Mouse (Mus musculus) small intestine, adult 2 months (tissue): ENCODE data around the gene Fndc3b. TPM values are rescaled to one million over a fixed set of nuclear protein-coding genes. Genes with fewer than 3 reads are reported as not detected.
A peak's percentile ranks its signal among the peaks of the same experiment; 100 is the strongest.

Experiments used
- H3K27ac ChIP-seq: fragments of 200-500 bp; 2 replicates; pipeline ENCODE4 v1.5.1; 2012; ENCODE audit warnings: low read depth, low read length, control low read depth, inconsistent platforms; ENCODE audit not compliant: insufficient read depth
- H3K27me3 ChIP-seq: fragments of 200-500 bp; 2 replicates; pipeline ENCODE4 v1.6.1; 2012; ENCODE audit warnings: mild to moderate bottlenecking, moderate library complexity, low read length, inconsistent platforms; ENCODE audit not compliant: control insufficient read depth, insufficient read depth
- H3K36me3 ChIP-seq: fragments of 200-500 bp; 2 replicates; pipeline ENCODE4 v1.6.1; 2012; ENCODE audit warnings: mild to moderate bottlenecking, low read length, control low read depth, inconsistent platforms; ENCODE audit not compliant: control insufficient read depth, insufficient read depth
- H3K4me1 ChIP-seq: fragments of 200-500 bp; 2 replicates; pipeline ENCODE4 v1.6.1; 2012; ENCODE audit warnings: low read length, inconsistent platforms, mixed read lengths; ENCODE audit not compliant: control insufficient read depth, insufficient read depth, insufficient read length
- H3K4me3 ChIP-seq: fragments of 200-500 bp; 2 replicates; pipeline ENCODE4 v1.5.1; 2012; ENCODE audit warnings: low read depth, mild to moderate bottlenecking, control low read depth, inconsistent platforms, low read length, moderate library complexity
- CTCF ChIP-seq: fragments of 200-500 bp; IDR thresholded peaks from 2 replicates; pipeline ENCODE4 v1.5.1; 2012; ENCODE audit warnings: low read depth, mild to moderate bottlenecking, control low read depth, inconsistent platforms, low read length, moderate library complexity, mixed read lengths; ENCODE audit not compliant: insufficient replicate concordance, insufficient read length; ENCODE audit errors: extremely low read depth
- POLR2A ChIP-seq: fragments of 200-500 bp; IDR thresholded peaks from 2 replicates; pipeline ENCODE4 v1.6.1; 2012; ENCODE audit warnings: low read depth, mild to moderate bottlenecking, control low read depth, inconsistent platforms, low read length, moderate library complexity
- WGBS: fragments of 180-500 bp; shearing (Covaris S2); methylation state at CpG from one replicate; pipeline ENCODE4 v1.1.7; 2018; 5-methylcytosine and 5-hydroxymethylcytosine counted together
- polyA plus RNA-seq: library from polyadenylated mRNA; depleted of rRNA; stranded (reverse); fragments of >200 nt; gene quantifications from 2 replicates; pipeline ENCODE4 v1.2.3, GENCODE M21; 2012

The Fndc3b gene
- polyA plus RNA-seq, 1 experiment = 6.2 TPM

- WGBS = 66% methylated on average over 4 of the region's 4 CpGs
- Histone ChIP-seq H3K27ac (no peak overlapping the region), H3K4me1 (peaks cover 9% of the 10 kb centered on the region; the same call in 1 of the 2 replicates), H3K4me3 (no peak overlapping the region), H3K36me3 (no peaks in the 10 kb centered on the region; the same call in 1 of the 2 replicates), H3K27me3 (no peaks in the 10 kb centered on the region)
- TF ChIP-seq POLR2A (no peak), CTCF (no peak)
Observed at GRCm38 (mm10) chr3:27622451-27622850, 88.7 kb downstream of the Fndc3b start.

GRCm38 (mm10) chr3:27621176-27621575, 89.9 kb downstream of the Fndc3b start:
- no peaks in the 10 kb centered on the region; the same call in 1 of the 2 replicates for H3K36me3 ChIP-seq
- H3K27me3 ChIP-seq = no peaks in the 10 kb centered on the region
- no peak for TF ChIP-seq POLR2A
- TF ChIP-seq CTCF = no peak
- WGBS = 92% methylated on average over 4 of the region's 4 CpGs
- H3K4me3 ChIP-seq = no peak overlapping the region
- H3K27ac ChIP-seq = no peak overlapping the region
- peaks cover 20% of the 10 kb centered on the region for H3K4me1 ChIP-seq

GRCm38 (mm10) chr3:27617733-27618132, 93.4 kb downstream of the Fndc3b start:
- H3K4me1 ChIP-seq = peaks cover 18% of the 10 kb centered on the region
- H3K4me3 ChIP-seq = no peak overlapping the region
- TF ChIP-seq CTCF (no peak), POLR2A (no peak)
- H3K36me3 ChIP-seq = no peaks in the 10 kb centered on the region
- H3K27me3 ChIP-seq = no peaks in the 10 kb centered on the region
- H3K27ac ChIP-seq = peak overlapping the region; percentile 60
- WGBS = 61% methylated on average over 9 of the region's 9 CpGs

GRCm38 (mm10) chr3:27617237-27617499, 93.9 kb downstream of the Fndc3b start:
- H3K36me3 ChIP-seq = no peaks in the 10 kb centered on the region
- TF ChIP-seq POLR2A (no peak), CTCF (no peak)
- H3K4me3 ChIP-seq = no peak overlapping the region
- H3K4me1 ChIP-seq = peaks cover 18% of the 10 kb centered on the region
- WGBS = 59% methylated on average over 1 of the region's 1 CpGs
- H3K27ac ChIP-seq = peak overlapping the region; percentile 60
- no peaks in the 10 kb centered on the region for H3K27me3 ChIP-seq

- TF ChIP-seq POLR2A (no peak; the same call in 1 of the 2 replicates), CTCF (no peak)
- Histone ChIP-seq H3K36me3 (no peaks in the 10 kb centered on the region), H3K4me3 (no peak overlapping the region; the same call in 1 of the 2 replicates), H3K27me3 (no peaks in the 10 kb centered on the region), H3K27ac (peak overlapping the region; percentile 36), H3K4me1 (peaks cover 18% of the 10 kb centered on the region)
- WGBS = 11% methylated on average over 19 of the region's 19 CpGs
Observed at GRCm38 (mm10) chr3:27616421-27617236, 94.5 kb downstream of the Fndc3b start.

GRCm38 (mm10) chr3:27615479-27615878, 95.6 kb downstream of the Fndc3b start:
- peaks cover 18% of the 10 kb centered on the region for H3K4me1 ChIP-seq
- no peaks in the 10 kb centered on the region for H3K27me3 ChIP-seq
- H3K4me3 ChIP-seq = no peak overlapping the region
- WGBS = 82% methylated on average over 8 of the region's 8 CpGs
- no peaks in the 10 kb centered on the region for H3K36me3 ChIP-seq
- TF ChIP-seq POLR2A (no peak), CTCF (no peak)
- no peak overlapping the region for H3K27ac ChIP-seq

- H3K27ac ChIP-seq = no peak overlapping the region
- 93% methylated on average over 11 of the region's 11 CpGs for WGBS
- H3K36me3 ChIP-seq = no peaks in the 10 kb centered on the region
- no peak overlapping the region for H3K4me3 ChIP-seq
- H3K4me1 ChIP-seq = peaks cover 18% of the 10 kb centered on the region
- no peaks in the 10 kb centered on the region for H3K27me3 ChIP-seq
- no peak for TF ChIP-seq POLR2A
- TF ChIP-seq CTCF = no peak
Observed at GRCm38 (mm10) chr3:27613828-27614227, 97.3 kb downstream of the Fndc3b start.
